Mouse (Mus musculus) liver, adult 2 months (tissue): ENCODE results near the gene Nudt1.

Experiments
- CTCF ChIP-seq: fragments of 200-500 bp; IDR thresholded peaks from 2 replicates; pipeline ENCODE4 v1.5.1; 2011; ENCODE audit warnings: low read depth, low read length, control low read depth
- POLR2A ChIP-seq: fragments of 200-500 bp; IDR thresholded peaks from 2 replicates; pipeline ENCODE4 v1.6.1; 2011; ENCODE audit warnings: low read length, control low read depth; ENCODE audit not compliant: insufficient read depth; ENCODE audit errors: extremely low read depth

DNA sequence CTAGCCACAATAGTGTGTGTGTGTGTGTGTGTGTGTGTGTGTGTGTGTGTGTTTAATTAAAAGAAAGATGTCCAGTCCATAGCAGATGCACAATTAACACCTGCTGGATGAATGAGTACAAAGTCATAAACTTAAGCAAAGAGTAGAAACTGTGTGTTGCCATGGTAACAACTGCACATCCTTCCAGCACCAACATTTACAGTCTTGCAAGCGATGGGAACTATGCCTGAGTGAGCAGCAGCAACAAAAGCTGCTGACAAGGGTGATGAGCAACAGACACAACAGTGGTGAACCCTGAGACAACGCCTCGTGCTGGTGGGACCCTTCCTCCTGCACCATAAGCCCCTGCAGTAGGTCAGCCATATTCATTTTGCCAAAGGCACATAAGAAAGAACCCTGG is 52.8 kb downstream of the Nudt1 start:
- TF ChIP-seq POLR2A: no peak
- TF ChIP-seq CTCF: no peak
